8 mouse cellular contexts compared by ENCODE assay signal in genomic region chr11:117135457-117136290, GRCm38 (mm10). TPM values are rescaled to one million over a fixed set of nuclear protein-coding genes. Genes with fewer than 3 reads are reported as not detected.
DNase-seq lines count a peak whose midpoint lies in the region; ATAC-seq and TF ChIP-seq lines count a peak whose summit lies in the region.

No protein-coding gene starts in this region.

- ATAC-seq in liver, embryonic 13.5 days (ENCODE audit: low read depth) = no peak

- intact Hi-C loops in heart, adult 2 months (cut with DNase I) = loop anchor here (2.0 kb wide), 2 partner anchors 19 to 55 kb away; no protein-coding TSS in a partner anchor

- peaks cover 41% of the 10 kb centered on the region for H3K4me1 ChIP-seq in heart, adult 2 months (ENCODE audit: control insufficient read depth, insufficient read depth, low read length)
- H3K4me1 ChIP-seq in heart, embryonic 10.5 days = peaks cover 59% of the 10 kb centered on the region
- peaks cover 40% of the 10 kb centered on the region for H3K4me1 ChIP-seq in liver, embryonic 13.5 days (replicated peaks)

- peak; percentile 50 for TF ChIP-seq CTCF in heart, adult 2 months (IDR thresholded peaks at IDR 0.05)

- peaks cover 11% of the 10 kb centered on the region for H3K36me3 ChIP-seq in heart, adult 2 months (ENCODE audit: control insufficient read depth, insufficient read depth, low read length)
- H3K36me3 ChIP-seq in heart, embryonic 10.5 days = peaks cover 7% of the 10 kb centered on the region
- H3K36me3 ChIP-seq in liver, embryonic 13.5 days = no peaks in the 10 kb centered on the region

- no peaks in the 10 kb centered on the region for H3K27me3 ChIP-seq in heart, adult 2 months (ENCODE audit: control insufficient read depth, insufficient read depth, low read length)
- no peaks in the 10 kb centered on the region for H3K27me3 ChIP-seq in heart, embryonic 10.5 days (ENCODE audit: insufficient read depth, poor library complexity, severe bottlenecking)
- H3K27me3 ChIP-seq in liver, embryonic 13.5 days = no peaks in the 10 kb centered on the region

- no peak overlapping the region for H3K4me2 ChIP-seq in liver, embryonic 13.5 days

- peaks cover 5% of the 10 kb centered on the region for H3K79me2 ChIP-seq in heart, adult 2 months (replicated peaks; ENCODE audit: control insufficient read depth, insufficient read depth, low read length)

- 0 out of 2 replicates have a peak, but pooled peaks have one; percentile 26 for TF ChIP-seq POLR2A in heart, adult 2 months (IDR thresholded peaks at IDR 0.05; ENCODE audit: insufficient read depth, low read depth, low read length)

- peak overlapping the region; percentile 13; the same call in 1 of the 2 replicates for H3K4me3 ChIP-seq in heart, adult 2 months
- H3K4me3 ChIP-seq in heart, embryonic 10.5 days = no peak overlapping the region; the same call in 1 of the 2 replicates
- H3K4me3 ChIP-seq in liver, embryonic 13.5 days (replicated peaks) = no peak overlapping the region

- H3K9me3 ChIP-seq in heart, embryonic 10.5 days = no peaks in the 10 kb centered on the region
- H3K9me3 ChIP-seq in liver, embryonic 13.5 days (replicated peaks) = no peaks in the 10 kb centered on the region

- 28% methylated on average over 17 of the region's 17 CpGs for WGBS in heart, adult 2 months
- WGBS in heart, embryonic 10.5 days = 55% methylated on average over 17 of the region's 17 CpGs
- WGBS in liver, embryonic 13.5 days (ENCODE audit: insufficient replicate concordance) = 40% methylated on average over 17 of the region's 17 CpGs

- H3K9ac ChIP-seq in heart, adult 2 months (ENCODE audit: low read depth, low read length) = peak overlapping the region; percentile 42
- no peak overlapping the region for H3K9ac ChIP-seq in liver, embryonic 13.5 days

- TF ChIP-seq EP300 in heart, adult 2 months (IDR thresholded peaks at IDR 0.05; ENCODE audit: insufficient read depth, low read depth, low read length) = 0 out of 2 replicates have a peak, but pooled peaks have one; percentile 37

- peak; percentile 53 to 56 for DNase-seq in heart, adult 2 months
- DNase-seq in heart, adult 8-10 months (ENCODE audit: low spot score) = no peak
- peak; percentile 45 for DNase-seq in ZHBTc4 (ENCODE audit: low read depth, low spot score)
- DNase-seq in heart, embryonic 10.5 days (ENCODE audit: low spot score) = no peak
- no peak for DNase-seq in liver, embryonic 13.5 days
- DNase-seq in layer of hippocampus, adult 9-10 months (ENCODE audit: low spot score) = no peak
- no peak for DNase-seq in urinary bladder, postnatal 10 days (ENCODE audit: low spot score)
- no peak for DNase-seq in thymus, postnatal 14 days

- peak overlapping the region; percentile 60 for H3K27ac ChIP-seq in heart, adult 2 months
- H3K27ac ChIP-seq in heart, embryonic 10.5 days = peak overlapping the region; percentile 75
- peak overlapping the region; percentile 52 for H3K27ac ChIP-seq in liver, embryonic 13.5 days

RNA-seq across cellular contexts. Expression of gene Sec14l1, which starts 20.7 kb away (rescaled TPM):
- 10 to 100 TPM; 65.4 to 89.5 TPM for total RNA-seq in heart, adult 2 months (2021)
- polyA plus RNA-seq in heart, adult 2 months (2012; rRNA removed) = 71.5 and 83.9 TPM in 2 replicates
- 10 to 100 TPM; 61.1 to 74.3 (median 69.2) TPM for total RNA-seq in heart, adult 8-10 months (2022)
- polyA plus RNA-seq in heart, embryonic 10.5 days (2016; fragmentation: Nextera tagmentation; extraction: Ambion mirVana) = 46.2 and 56.0 TPM in 2 replicates
- 19.7 and 23.2 TPM in 2 replicates for polyA plus RNA-seq in liver, embryonic 13.5 days (2015; fragmentation: Nextera tagmentation; extraction: Ambion mirVana)

Comparison
In these comparisons a context has a peak if more than half of its experiments do, and no peak if none do; other contexts are left out.
1. DNase-seq: peak in heart, adult 2 months (2 of 2) and ZHBTc4 (single experiment); none in heart, adult 8-10 months (single experiment), heart, embryonic 10.5 days (single experiment), liver, embryonic 13.5 days (single experiment), layer of hippocampus, adult 9-10 months (single experiment), urinary bladder, postnatal 10 days (single experiment) and thymus, postnatal 14 days (single experiment).
2. Peak in every context shown above with its lines, with median percentiles within 50 percentile points of each other: H3K27ac ChIP-seq.